Mouse (Mus musculus) neural tube, embryonic 10.5 days (tissue): ENCODE results near the gene Ugt1a1.
"Not testable (repeated sequence)": the region's sequence is repeated elsewhere in the genome, so short reads cannot be mapped to it uniquely, and the experiment has no call there.

Source experiments
- DNase-seq: peaks from one replicate; pipeline ENCODE4 v3.0.0-alpha.2; 2017; ENCODE audit warnings: low spot score; ENCODE audit errors: extremely low spot score

Ugt1a1 gene

DNA sequence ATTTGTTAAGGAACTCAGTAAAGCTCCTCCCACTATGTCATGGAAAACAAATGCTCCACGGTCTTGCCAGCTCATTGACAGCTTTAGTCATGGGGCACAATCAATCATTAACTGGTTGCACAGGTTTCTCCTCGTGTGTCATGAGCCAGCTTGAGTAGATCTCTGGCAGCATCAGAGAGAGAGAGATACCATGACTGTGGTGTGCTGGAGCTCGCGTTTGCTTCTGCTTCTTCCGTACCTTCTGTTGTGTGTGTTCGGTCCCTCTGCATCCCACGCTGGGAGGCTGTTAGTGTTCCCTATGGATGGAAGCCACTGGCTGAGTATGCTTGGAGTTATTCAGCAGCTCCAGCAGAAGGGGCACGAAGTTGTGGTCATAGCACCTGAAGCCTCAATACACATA is at the start of gene Ugt1a1:
Gene Ugt1a1 (plus strand): TSS at position 148 of the 400 bp plus-strand sequence.
- peak; percentile 19 for DNase-seq

DNA sequence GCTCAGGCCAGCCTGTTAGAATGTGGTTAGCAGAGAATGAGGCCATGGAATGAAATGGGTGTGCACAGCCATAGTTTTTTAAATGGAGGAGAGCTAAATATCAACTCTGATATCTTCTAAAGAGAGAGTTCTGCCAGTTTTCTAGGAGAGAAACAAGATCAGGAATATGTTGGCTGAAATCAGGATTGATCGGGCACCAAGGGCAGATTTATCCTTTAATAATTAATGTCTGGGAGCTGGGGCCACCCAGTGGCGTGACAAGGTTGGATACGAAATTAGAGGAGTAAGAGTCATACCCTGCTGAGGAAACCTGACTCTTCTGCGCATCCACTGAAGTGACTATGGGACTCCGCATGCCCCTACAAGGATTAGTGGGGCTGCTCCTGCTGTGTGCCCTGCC is 46.0 kb upstream of the Ugt1a1 start, which contains the start of gene Ugt1a5:
Gene Ugt1a5 (plus strand): TSS at position 302 of the 400 bp plus-strand sequence.
- no peak for DNase-seq

DNA sequence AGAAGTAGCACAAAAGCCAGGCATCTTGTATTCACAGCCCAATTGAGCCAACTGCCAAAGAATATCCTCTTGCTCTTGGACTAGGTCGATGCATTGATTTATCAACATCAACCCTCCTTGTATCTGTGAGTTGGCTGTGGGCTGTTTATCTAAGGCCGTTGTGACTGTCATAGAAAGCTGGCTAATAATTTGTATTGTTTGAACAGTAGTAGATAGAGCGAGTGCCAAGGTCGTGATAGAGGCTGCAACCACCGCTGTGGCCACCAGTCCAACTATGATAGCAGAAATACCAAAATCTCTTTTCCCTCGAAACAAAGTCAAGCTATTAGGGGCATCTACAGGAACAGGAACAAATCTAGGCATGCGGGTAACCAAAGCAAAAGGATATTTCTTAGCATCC is 39.6 kb upstream of the Ugt1a1 start:
- DNase-seq, result not testable (repeated sequence)

DNA sequence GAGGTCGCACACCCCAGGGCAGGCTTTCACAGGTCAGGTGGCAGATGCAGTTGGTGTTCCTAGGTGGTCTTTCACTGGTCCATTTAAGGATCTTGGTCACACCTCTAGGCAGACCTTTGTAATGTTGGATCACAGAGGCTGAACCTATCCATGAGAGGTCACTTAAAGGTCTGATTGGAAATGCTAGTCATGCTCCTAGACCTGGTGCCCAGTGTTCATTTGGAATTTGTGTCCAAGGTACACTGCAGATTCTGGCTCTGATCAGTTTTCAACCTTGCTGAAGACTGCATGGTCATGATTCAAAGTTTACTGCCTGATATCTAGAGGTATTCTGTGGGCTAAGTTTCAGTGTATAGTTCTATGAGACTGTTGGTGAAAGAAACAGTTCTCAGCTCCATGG is 32.1 kb upstream of the Ugt1a1 start:
- DNase-seq, result no peak

DNA sequence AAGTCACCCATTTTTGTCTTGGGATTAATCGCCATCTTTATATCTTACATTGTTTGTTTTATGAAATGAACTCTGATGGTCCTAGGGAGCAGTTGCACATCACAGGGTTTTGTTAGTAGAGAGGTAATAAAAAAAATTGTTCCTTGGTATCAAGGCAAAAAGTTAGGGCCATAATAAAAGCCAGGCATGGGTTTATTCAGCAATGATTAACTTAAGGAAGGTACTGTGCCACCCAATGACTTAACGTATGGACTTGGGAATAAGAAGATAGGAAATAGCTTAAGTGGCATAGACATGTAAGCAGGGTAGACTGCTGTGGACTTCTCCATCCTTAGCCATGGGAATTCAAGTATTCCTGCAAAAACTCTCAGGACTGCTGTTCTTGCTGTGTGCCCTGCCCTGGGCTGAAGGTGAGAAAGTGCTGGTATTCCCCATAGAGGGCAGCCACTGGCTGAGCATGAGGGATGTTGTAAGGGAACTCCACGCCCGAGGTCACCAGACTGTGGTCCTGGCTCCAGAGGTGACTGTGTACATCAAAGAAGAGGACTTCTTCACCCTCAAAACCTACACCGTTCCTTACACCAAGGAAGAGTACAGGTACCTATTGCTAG is 25.3 kb upstream of the Ugt1a1 start:
- DNase-seq, result no peak

DNA sequence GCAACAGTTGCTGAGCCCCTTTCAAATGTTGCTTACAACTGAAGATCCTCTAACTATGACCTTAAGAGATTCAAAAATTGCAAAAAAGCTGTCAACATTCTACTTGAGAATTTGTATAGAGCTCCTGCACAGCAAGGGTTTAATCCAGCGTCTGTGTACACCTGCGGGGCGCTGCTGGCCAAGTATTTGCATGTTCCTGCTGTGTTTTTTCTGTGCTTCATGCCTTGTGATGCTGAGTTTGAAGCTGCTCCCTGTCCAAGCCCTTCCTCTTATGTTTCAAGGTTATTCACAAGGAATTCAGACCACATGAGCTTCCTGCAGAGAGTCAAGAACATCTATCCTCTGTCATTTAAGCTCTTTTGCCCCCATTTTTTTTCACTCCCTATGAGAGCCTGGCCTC is 19.6 kb upstream of the Ugt1a1 start:
- no peak for DNase-seq

DNA sequence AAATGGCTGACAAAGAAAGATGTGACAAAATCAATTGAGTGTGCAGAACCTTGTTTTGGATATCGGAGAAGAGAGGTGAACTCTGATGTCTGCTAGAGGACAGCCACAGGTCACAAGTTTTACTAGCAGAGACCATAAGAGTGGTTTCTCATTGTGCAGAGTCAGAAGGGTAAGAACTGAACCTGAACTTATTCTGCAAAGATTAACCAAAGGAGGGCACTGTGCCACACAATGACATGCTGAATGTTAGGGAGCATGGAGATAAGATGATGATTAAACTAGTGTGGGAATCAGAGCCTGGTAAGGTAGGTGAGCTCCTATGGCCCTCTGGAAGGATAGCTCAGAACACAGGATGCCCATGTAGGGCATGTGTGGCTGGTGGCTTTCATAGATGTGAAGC is 16.1 kb upstream of the Ugt1a1 start:
- no peak for DNase-seq

DNA sequence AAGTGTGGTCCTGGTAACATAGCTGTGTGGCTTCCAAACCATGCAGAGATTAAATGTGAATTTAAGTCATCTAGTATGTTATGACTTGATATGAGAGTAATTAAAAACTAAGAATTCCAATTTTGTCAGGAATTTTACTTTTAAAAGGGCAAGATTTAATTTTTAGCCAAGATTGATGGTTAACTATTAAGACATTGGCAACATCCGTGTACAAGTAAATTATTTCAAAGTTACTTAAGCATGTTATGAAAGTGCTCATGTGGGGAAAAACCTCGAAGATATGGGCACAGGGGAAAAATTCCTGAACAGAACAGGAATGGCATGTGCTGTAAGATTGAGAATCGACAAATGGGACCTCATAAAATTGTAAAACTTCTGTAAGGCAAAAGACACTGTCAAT is 14.3 kb upstream of the Ugt1a1 start:
- no peak for DNase-seq

DNA sequence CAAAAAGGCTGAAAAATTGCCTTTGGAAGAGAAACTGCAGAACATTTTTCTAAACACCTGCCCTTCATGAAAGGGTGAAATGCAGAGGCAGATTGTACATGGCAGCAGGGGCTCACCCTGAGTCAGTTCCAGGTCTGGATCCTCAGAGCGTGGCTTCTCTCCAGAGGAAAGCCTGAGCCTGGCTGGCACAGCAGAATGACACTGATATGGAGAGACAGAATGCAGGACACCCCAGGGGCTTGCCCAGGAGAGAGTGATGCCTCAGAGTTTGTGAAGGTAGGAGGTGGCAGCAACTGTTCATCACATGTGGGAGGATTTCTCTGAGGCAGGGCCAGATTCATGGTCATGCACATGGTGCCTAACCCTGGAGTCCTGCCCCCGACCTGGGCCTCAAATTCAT is 11.8 kb upstream of the Ugt1a1 start:
- no peak for DNase-seq

DNA sequence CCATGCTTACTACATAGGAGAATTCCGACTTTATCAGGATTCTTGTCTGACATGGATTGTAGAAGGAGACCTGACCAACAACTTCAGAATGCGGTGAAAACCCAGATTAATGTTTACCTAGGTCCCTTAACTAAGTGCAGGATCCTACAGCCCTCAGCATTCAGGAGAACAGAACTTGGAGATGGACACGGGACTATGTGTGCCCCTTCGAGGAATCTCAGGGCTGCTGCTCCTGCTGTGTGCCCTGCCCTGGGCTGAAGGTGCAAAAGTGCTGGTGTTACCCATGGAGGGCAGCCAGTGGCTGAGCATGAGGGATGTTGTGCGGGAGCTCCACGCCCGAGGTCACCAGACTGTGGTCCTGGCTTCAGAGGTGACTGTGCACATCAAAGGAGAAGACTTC is 11.3 kb upstream of the Ugt1a1 start, which contains the start of gene Ugt1a2:
Gene Ugt1a2 (plus strand): TSS at position 146 of the 400 bp plus-strand sequence.
- DNase-seq, result no peak

DNA sequence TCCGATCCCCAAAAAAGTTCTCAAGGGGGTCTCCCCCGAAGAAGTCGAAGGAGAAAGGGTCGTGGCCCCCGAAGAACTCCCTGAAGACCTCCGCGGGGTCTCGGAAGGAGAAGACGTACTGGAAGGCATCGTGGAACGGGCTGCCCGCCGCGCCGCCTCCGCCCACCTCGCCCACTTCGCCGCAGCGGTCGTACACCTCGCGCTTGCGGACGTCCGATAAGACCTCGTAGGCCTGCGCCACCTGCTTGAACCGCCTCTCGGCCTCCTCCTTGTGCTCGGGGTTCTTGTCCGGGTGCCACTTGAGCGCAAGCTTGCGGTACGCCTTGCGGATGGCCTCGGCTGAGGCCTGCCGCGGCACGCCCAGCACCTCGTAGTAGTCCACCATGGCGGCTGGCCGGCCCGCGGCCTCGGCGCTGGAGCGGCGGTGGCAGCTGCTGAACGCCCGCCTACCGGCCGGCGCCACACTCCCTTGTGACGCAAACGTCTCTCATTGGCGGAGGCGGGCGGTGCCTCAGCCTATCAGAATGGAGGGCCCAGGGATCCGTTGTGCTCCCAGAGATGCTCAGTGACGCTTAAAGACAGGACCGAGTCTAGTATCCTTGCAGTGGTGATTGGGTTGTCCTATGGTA is 6.4 kb upstream of the Ugt1a1 start, which contains the start of gene Dnajb3:
Gene Dnajb3 (minus strand): TSS at position 489 of the 629 bp plus-strand sequence.
- DNase-seq, result peak; percentile 90

DNA sequence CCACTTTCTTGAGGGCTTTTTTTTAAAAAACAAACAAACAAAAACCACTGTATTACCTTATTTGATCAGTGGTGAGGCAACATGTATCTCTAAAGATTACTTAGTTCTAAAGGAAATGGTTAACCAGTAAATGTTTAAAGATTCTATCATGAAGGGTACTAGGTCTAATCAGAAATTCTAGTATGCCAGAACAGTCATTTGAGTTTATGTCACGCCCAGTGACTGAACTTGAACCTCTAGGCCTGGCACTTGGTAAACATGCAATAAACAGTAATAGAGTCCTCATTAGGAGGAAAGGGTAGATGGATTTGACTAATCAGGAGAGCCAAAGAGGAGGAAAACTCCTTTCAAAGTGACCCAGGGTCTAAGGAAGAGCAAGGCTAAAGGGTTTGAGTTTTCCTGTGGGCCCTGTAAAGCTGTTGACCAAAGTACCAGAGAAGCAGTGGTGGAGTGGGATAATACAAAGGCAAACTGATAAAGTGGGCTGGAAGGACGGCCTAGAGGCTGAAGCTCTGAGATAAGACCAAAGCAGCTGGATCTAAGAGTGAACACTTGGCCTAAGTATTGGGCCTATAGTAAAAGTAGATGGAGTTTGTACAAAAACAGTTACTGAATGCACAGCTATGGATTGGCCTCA is 4.8 kb upstream of the Ugt1a1 start:
- no peak for DNase-seq

DNA sequence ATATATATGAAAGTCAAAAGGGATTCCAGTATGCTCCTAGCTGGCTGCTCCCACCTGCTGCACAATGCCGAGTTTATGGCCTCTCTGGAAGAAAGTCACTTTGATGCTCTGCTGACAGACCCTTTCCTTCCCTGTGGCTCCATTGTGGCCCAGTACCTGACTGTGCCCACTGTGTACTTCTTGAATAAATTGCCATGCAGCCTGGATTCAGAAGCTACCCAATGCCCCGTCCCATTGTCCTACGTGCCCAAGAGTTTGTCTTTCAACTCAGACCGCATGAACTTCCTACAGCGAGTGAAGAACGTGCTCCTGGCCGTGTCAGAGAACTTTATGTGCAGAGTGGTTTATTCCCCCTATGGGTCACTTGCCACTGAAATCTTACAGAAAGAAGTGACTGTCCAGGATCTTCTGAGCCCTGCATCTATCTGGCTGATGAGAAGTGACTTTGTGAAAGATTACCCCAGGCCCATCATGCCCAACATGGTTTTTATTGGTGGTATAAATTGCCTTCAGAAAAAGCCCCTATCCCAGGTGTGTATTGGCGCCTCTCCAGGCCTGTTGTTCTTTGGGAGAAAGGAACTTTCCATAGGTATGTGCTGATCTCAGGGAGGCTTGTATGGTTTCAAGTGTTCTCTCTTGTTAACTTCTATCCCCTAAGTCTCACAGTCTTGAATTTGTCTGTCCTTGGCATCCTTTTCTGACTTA is 734 bp downstream of the Ugt1a1 start:
- peak; percentile 18 for DNase-seq

DNA sequence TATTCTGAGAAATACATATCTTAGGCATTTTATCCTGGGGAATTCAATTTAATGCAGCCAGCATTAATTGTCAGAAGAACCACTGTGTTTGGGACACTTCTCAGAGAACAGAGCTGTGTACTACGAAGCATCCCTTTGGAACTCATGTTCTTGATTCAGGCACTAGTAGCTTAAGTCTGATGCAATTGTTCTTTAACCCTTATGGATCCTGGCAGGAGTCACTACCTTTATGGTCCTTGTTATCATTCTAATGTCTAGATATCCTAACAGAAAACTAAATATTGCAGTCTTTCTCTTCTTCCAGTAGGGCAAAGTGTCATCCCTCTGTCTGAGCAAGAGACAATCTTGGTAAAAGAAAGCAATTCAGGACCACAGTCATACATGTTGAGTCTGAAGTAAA is 1.3 kb downstream of the Ugt1a1 start:
- DNase-seq, result no peak

DNA sequence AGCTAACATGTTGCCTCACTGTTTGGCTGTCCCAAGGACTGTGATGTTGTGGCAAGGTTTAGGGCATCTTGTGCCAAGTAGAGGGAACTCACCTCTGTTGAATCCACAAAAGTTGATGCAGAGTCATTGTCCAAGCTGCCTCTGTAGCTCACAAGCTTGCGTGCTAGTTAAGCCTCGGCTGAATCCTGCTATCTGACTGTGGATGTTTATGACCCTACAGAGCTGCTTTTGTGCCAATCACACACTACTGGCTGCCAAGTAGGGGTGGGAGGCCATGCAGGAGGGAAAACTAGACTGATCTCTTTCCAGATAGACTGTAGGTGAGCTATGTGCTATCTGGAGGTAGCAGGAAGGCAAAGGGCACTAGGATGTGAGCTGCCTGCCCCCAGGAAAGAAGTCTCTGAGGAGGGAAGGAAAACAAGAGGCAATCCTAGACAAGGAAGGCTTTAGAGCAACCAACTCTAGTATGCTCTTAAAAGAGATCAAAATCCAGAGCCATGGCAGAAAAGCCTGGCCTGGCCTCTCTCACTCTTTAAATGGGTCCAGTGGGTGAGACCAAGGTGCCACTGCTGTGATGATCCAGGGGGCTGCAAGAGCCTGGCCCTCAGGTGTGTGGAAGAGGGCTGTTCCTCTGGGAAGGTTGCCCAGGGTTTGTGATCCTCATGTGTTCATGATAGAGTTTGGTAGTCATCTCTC is 2.2 kb downstream of the Ugt1a1 start:
- DNase-seq, result peak; percentile 18

DNA sequence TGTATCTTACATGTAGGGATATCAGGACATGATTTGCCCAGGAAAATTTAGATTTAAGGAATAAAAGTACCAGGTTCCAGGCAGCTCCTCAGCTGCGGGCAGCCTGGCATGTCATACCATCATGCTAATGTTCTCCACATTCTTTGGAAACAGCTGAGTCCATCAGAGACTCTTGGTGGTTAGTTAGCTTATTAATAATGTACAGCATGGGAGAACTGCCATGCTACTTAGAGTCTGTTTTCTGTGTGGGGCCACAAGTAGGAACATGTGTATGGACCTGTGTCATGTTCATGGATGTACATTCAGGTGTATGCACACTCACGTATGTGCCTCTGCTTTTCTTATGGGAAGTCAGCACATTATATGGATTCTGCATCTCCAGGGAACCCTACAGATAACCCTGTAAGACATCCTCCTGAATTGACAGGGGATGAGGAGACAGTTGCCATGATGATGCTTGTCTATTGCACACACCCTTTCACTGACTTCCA is 2.7 kb downstream of the Ugt1a1 start:
- DNase-seq, result peak; percentile 17

DNA sequence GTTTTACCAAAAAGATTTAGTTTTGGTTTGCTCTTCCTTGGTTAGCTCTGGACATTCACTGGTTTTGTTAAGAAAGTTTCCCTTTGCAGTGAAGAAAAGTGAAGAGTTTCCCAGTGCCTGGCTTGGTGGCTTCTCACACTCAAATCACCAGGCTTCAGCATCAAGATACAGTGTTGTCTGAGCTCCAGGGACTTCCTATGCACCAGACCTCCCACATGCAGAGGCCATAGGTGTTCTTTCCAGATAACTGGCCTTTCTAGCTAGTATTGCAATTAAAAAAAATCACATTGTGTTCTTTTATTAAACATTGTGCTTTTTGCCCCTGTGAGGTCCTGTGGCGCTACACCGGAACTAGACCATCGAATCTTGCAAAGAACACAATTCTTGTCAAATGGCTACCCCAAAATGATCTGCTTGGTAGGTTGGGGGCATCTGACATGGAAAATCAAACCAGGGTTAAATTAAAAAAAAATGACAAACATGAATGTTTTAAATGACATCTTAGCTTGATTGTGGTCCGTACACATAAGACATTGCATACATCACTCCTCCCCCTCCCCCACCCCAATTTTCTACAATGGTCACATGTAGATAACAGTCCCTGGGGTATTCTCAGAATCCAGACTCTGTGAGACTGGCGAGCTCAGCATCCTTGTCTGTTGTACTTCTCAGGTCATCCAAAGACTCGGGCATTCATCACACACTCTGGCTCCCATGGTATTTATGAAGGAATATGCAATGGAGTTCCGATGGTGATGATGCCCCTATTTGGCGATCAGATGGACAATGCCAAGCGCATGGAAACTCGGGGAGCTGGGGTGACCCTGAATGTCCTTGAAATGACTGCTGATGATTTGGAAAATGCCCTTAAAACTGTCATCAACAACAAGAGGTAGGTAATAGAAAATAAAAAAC is 4.0 kb downstream of the Ugt1a1 start:
- no peak for DNase-seq

DNA sequence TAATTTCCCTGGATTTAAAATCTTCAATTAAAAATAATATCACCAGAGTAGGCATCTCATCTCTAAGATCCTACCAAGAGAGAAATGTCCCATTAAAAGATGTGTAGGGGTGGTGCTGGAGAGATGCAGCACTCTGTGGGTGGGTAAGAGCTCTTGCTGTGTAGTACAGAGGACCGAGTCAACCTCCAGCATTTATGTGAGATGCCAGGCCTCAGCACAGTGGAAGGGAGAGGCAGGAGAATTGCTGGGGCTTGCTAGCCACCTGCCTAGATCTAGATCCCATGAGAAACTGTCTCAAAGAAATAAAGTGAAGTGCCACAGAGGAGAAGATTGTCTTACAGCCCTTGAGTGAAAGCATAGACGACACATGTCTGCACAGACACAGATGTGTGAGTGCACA is 4.8 kb downstream of the Ugt1a1 start:
- DNase-seq, result peak; percentile 13

DNA sequence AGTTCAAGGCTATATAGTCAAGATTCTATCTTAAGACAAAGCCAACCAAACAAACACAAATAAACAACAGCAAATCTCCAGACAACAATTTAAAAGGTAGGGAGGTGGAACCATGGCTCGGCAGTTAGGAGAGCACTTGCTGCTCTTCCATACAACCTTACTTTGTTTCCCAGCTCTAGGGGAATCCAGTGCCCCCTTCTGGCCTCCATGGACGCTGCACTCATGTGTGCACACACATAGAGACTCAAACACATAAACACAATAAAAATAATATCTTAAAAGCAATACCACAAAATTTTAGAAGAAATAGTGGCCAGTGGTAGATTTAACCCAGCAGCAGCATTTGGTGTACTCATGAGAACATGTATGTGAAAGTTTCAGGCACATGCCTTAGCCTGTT is 5.4 kb downstream of the Ugt1a1 start:
- DNase-seq, result peak; percentile 34

DNA sequence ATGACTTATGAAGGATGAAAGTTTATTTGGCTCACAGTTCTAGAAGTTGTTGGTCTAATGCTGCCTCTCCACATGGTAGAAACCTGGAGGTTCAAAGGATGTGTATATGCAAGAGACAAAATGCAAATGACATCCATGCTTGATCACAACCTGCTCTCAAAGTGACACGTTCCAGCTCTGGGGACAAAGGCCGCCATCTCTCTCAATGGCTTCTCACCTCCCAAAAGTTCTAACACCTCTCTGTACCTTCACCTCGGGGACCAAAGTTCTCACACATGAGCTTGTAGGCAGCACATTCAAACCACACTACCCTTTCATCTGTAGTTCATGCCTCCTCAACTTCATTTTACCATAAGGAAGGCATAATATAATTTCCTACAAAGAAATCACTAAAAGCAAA is 5.8 kb downstream of the Ugt1a1 start:
- DNase-seq, result peak; percentile 14
